9 mouse cellular contexts compared by ENCODE assay signal in the genomic region with DNA sequence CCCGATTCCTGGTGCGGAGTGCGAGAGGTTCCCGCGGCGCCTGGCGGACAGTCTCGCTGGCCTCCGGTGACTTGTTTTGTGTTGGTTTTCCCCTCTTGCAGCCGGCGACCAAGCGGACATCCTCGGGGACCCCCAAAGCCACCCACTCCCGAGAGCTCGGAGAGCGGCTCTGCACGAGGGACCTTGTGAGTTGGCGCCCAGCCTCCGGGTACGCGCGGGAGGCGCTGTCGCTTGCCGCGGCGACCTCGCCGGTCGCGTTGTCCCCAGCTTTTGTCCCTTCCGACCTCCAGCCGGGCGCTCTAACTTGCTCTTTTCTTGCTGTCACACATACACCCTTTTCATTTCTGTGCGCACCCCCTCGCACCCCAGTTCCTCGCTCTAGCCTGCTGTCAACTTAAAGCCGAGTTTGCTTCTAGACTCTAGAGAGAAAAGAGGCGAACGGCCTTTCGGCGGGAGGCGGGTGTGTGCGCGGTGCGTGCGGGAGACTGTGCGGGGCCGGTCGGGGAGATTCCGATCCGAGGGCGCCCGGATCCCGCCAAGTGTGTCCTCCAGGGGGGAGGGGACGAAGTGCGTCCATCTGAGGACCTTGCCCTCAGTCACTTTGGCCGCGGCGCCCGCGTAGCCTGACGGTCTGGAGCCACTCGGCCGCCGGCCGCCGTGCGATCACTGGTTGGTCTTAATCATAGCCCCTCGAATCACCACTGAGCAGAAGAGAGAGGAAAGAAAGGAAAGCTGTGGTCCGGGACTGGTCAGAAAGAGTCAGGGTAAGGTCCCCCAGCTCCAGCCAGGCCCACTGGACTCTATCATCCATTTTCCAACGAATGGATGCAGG. TPM values are rescaled to one million over a fixed set of nuclear protein-coding genes. Genes with fewer than 3 reads are reported as not detected.
A peak's percentile ranks its signal among the peaks of the same experiment; 100 is the strongest.
DNase-seq lines count a peak whose midpoint lies in the region; ATAC-seq and TF ChIP-seq lines count a peak whose summit lies in the region.
"Had no signal": no experiment of that assay in that cellular context is flagged by ENCODE, and none has a peak within 500 bp of the region (broad histone marks: within the 10 kb centered on the region; RNA-seq: fewer than 3 reads in every experiment).

No protein-coding gene starts in this region.

- peak overlapping the region; percentile 48 for H3K4me3 ChIP-seq in left cerebral cortex, adult 2 months
- H3K4me3 ChIP-seq in heart, embryonic 13.5 days, result peak overlapping the region; percentile 62
- peak overlapping the region; percentile 50 for H3K4me3 ChIP-seq in kidney, embryonic 16.5 days (ENCODE audit: low read length)
- peak overlapping the region; percentile 59 for H3K4me3 ChIP-seq in midbrain, embryonic 10.5 days

- intact Hi-C loops in left cerebral cortex, adult 2 months (cut with DNase I), result loop anchor here (10.0 kb wide), 1 partner anchor 366 kb away; no protein-coding TSS in a partner anchor

- H3K27ac ChIP-seq in left cerebral cortex, adult 2 months, result no peak overlapping the region
- peak overlapping the region; percentile 71 for H3K27ac ChIP-seq in heart, embryonic 13.5 days (replicated peaks)
- peak overlapping the region; percentile 40; the same call in 1 of the 2 replicates for H3K27ac ChIP-seq in kidney, embryonic 16.5 days (ENCODE audit: low read length)
- peak overlapping the region; percentile 72 for H3K27ac ChIP-seq in midbrain, embryonic 10.5 days (replicated peaks)

- H3K9ac ChIP-seq in heart, embryonic 13.5 days, result peak overlapping the region; percentile 90
- H3K9ac ChIP-seq in kidney, embryonic 16.5 days (replicated peaks; ENCODE audit: low read length), result peak overlapping the region; percentile 70

- under 1% methylated on average over 72 of the region's 72 CpGs for WGBS in heart, embryonic 13.5 days
- under 1% methylated on average over 70 of the region's 72 CpGs for WGBS in kidney, embryonic 16.5 days
- WGBS in midbrain, embryonic 10.5 days, result under 1% methylated on average over 72 of the region's 72 CpGs

- peaks cover 66% of the 10 kb centered on the region for H3K4me1 ChIP-seq in heart, embryonic 13.5 days
- peaks cover 40% of the 10 kb centered on the region for H3K4me1 ChIP-seq in kidney, embryonic 16.5 days (ENCODE audit: insufficient read depth, low read length)
- H3K4me1 ChIP-seq in midbrain, embryonic 10.5 days, result peaks cover 66% of the 10 kb centered on the region

- peak overlapping the region; percentile 93 for H3K4me2 ChIP-seq in heart, embryonic 13.5 days
- peak overlapping the region; percentile 80 for H3K4me2 ChIP-seq in kidney, embryonic 16.5 days (replicated peaks; ENCODE audit: low read depth, low read length)

- DNase-seq in left cerebral cortex, adult 2 months (ENCODE audit: extremely low spot score in 1 of 2, low spot score in 2 of 2), result no peak
- no peak for DNase-seq in left cerebral cortex, adult 8-10 months (ENCODE audit: low spot score in 2 of 2)
- DNase-seq in embryo, embryonic 10.5 days (ENCODE audit: low spot score), result peak; percentile 73
- peak; percentile 79 for DNase-seq in midbrain, embryonic 10.5 days (ENCODE audit: low spot score)
- DNase-seq in layer of hippocampus, adult 18-20 months (ENCODE audit: low spot score in 2 of 2), result no peak
- no peak for DNase-seq in thymus, postnatal 36 days

- no peaks in the 10 kb centered on the region for H3K9me3 ChIP-seq in heart, embryonic 13.5 days
- no peaks in the 10 kb centered on the region for H3K9me3 ChIP-seq in kidney, embryonic 16.5 days (ENCODE audit: low read length)
- no peaks in the 10 kb centered on the region for H3K9me3 ChIP-seq in midbrain, embryonic 10.5 days (replicated peaks)

- H3K27me3 ChIP-seq in heart, embryonic 13.5 days (replicated peaks), result peaks cover 45% of the 10 kb centered on the region
- H3K27me3 ChIP-seq in kidney, embryonic 16.5 days (ENCODE audit: insufficient read depth, low read length), result peaks cover 57% of the 10 kb centered on the region
- peaks cover 91% of the 10 kb centered on the region for H3K27me3 ChIP-seq in midbrain, embryonic 10.5 days (ENCODE audit: low read depth, poor library complexity, severe bottlenecking)

- TF ChIP-seq CTCF in left cerebral cortex, adult 2 months (IDR thresholded peaks at IDR 0.05), result no peak

- no peaks in the 10 kb centered on the region for H3K36me3 ChIP-seq in heart, embryonic 13.5 days
- no peaks in the 10 kb centered on the region for H3K36me3 ChIP-seq in kidney, embryonic 16.5 days (ENCODE audit: insufficient read depth, low read length)
- no peaks in the 10 kb centered on the region for H3K36me3 ChIP-seq in midbrain, embryonic 10.5 days

- peak; percentile 38; the same call in 1 of the 2 replicates for ATAC-seq in heart, embryonic 13.5 days (ENCODE audit: extremely low read depth, insufficient number of reproducible peaks, low FRiP score, low TSS enrichment)
- peak; percentile 53; the same call in 1 of the 2 replicates for ATAC-seq in kidney, embryonic 16.5 days (ENCODE audit: low FRiP score, low TSS enrichment)

RNA-seq across cellular contexts. Expression of a gene that starts 0.6 kb away (rescaled TPM):
- total RNA-seq in left cerebral cortex, adult 2 months (2021), result 10 to 100 TPM; 25.1 to 27.0 TPM
- 10 to 100 TPM; 24.8 to 36.8 (median 31.5) TPM for total RNA-seq in left cerebral cortex, adult 8-10 months (2022)
- 21.2 and 23.6 TPM in 2 replicates for polyA plus RNA-seq in heart, embryonic 13.5 days (2015; fragmentation: Nextera tagmentation; extraction: Ambion mirVana)
- 36.0 and 42.6 TPM in 2 replicates for polyA plus RNA-seq in kidney, embryonic 16.5 days (2015; fragmentation: Nextera tagmentation; extraction: Ambion mirVana)
- polyA plus RNA-seq in midbrain, embryonic 10.5 days (2016; fragmentation: Nextera tagmentation; extraction: Ambion mirVana), result 2.0 and 3.5 TPM in 2 replicates
- 10 to 100 TPM; 13.2 to 15.8 TPM for total RNA-seq in layer of hippocampus, adult 18-20 months (2021)
- total RNA-seq: MEL had no signal

Comparison
In these comparisons a context has a peak if more than half of its experiments do, and no peak if none do; other contexts are left out.
1. DNase-seq: peak in embryo, embryonic 10.5 days (single experiment) and midbrain, embryonic 10.5 days (single experiment); none in left cerebral cortex, adult 2 months (0 of 2), left cerebral cortex, adult 8-10 months (0 of 2), layer of hippocampus, adult 18-20 months (0 of 2) and thymus, postnatal 36 days (0 of 2).
2. Peak in every context shown above with its lines, with median percentiles within 50 percentile points of each other: H3K4me3 ChIP-seq.